Mouse (Mus musculus) embryo, embryonic 10.5 days (tissue): ENCODE results near the gene Hsd3b7.

Experiments
- DNase-seq: peaks from one replicate; pipeline ENCODE4 v3.0.0-alpha.2; 2015; ENCODE audit warnings: low spot score

Hsd3b7 gene

DNA sequence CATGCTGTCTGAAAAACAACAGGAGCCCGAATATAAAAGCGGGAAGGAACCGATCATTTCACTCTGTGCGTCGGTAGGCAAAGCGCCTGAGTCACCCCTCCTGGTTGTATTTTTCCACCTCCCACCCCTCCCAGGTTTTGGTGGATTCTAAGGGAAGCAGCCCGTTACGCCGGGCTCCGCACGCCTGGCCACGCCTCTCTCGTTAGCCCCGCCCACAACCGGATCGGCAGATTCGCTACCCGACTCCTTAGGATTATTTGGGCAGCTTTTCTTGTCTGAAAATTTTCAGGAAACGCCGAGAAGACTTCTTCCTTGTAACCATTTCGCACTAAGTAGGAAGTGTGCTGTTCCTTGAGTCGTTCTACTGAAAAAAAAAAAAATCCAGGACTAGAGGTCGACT lies 24.0 kb upstream of the Hsd3b7 start, which contains the start of gene Setd1a:
Gene Setd1a, plus strand, starts transcription at position 245 of the 400 bp plus-strand sequence.
- DNase-seq = peak; percentile 89

DNA sequence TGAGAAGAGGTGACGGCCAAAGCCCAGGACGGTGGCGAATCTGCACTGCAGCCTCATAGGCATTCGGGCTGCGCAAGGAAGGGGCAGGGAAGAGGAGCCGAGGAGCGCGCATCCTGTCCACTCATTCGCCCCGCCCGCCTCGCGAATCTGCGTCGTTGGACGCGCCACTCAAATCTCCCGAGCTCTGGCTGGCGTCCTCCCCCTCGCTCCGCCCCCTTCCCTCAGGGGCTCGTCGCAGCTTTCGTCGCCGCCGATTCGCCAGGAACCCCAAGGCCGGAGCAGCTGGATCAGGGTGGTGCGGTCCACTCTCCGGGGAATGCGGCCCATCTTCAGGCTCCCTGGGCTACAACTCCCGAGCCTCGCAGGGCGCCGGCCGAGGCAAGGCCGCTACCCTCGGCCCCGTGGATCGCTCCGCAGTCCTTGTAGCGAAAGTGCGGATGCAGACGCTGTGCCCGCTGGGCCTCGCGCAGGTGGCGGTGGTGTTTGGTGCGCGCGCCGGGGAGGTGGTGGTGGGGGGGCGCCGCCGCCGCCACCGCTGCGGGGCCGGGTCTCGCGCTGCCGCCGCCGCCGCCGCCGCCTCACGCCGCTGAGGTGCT lies 23.4 kb upstream of the Hsd3b7 start:
- peak; percentile 97 for DNase-seq

DNA sequence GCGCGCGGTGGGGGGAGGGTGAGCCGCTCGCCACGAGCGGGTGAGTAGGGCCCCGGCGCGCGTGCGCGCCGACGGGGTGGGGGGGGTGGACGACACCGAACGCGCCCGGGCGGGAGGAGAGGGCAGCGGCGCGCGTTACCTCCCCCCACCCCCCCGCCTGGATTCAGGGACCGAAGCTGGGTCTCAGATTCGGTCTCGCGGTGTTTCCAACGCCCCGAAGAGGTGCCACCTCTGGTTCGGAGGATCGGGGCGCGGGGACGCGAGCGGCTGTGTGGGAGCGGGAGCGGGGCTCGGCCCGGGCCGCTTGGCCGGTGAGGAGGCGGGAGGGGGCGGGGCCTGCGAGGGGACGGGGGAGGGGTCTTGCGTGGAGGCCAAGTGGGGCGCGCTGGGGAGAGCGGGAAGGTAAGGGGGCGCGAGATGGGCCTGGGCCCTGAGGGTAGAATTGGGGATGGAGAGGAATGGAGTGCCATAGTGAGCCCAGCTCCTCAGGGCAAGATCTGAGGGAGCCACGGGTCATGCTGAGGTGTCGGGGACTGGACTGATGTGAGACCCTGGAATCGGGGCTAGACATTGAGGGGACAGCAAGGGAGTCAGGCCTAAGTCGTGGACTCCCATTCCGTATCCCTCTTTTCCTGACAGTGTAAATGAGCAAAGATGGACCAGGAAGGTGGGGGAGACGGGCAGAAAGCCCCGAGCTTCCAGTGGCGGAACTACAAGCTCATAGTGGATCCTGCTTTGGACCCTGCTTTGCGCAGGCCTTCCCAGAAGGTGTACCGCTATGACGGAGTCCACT lies 22.7 kb upstream of the Hsd3b7 start:
- DNase-seq = peak; percentile 72

DNA sequence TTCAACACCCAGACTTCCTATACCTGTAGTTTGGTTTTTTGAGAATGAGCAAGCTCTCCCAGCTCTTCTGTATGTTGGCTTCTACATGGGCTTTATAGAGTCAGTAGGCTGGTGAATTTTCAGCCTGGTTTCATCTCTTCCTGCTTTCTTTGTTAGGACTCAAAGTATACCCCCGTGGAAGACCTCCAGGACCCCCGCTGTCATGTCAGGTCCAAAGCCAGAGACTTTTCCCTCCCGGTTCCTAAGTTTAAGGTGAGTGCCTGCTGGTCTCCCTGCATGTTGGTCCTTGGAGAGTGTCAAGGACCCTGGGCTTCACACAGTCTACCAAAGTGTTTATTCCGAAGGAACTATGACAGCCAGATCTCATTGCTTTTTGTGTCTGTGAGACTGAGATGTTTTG lies 22.1 kb upstream of the Hsd3b7 start:
- DNase-seq = no peak

DNA sequence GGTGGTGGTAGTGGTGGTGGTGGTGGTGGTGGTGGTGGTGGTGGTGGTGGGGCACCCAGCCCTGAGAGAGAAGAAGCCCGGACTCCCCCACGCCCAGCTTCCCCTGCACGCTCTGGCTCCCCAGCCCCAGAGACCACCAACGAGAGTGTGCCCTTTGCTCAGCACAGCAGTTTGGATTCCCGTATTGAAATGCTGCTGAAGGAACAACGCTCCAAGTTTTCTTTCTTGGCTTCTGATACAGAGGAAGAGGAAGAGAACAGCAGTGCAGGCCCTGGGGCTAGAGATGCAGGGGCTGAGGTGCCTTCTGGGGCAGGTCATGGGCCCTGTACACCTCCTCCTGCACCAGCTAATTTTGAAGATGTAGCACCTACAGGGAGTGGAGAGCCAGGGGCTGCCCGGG lies 15.1 kb upstream of the Hsd3b7 start, which contains the start of gene Gm49388:
Gene Gm49388, plus strand, starts transcription at position 301 of the 400 bp plus-strand sequence.
- DNase-seq = no peak

DNA sequence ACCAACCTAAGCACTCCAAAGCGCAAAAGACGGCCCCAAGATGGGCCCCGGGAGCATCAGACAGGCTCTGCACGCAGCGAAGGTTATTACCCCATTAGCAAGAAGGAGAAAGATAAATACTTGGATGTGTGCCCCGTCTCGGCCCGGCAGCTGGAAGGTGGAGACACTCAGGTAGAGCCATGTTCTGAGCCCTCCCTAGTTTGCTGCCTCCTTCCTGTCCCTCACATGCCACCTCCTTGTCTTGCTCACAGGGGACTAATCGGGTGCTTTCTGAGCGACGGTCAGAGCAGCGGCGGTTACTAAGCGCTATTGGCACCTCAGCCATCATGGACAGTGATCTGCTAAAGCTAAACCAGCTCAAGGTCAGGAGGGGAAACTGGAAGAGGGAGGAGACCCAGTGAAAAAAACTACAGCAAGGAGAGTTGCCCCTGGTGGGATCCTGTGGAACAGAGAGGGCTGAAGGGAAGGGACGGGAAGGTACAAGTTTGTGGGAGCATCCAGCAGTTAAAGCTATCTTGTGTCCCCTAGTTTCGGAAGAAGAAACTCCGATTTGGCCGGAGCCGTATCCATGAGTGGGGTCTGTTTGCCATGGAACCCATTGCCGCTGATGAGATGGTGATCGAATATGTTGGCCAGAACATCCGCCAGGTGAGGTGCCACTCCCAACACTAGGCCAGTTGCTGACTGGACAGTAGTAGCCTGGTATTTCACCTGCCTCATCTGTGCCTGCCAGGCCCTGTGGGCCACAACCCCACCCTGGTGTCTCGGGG lies 3.1 kb upstream of the Hsd3b7 start:
- no peak for DNase-seq

DNA sequence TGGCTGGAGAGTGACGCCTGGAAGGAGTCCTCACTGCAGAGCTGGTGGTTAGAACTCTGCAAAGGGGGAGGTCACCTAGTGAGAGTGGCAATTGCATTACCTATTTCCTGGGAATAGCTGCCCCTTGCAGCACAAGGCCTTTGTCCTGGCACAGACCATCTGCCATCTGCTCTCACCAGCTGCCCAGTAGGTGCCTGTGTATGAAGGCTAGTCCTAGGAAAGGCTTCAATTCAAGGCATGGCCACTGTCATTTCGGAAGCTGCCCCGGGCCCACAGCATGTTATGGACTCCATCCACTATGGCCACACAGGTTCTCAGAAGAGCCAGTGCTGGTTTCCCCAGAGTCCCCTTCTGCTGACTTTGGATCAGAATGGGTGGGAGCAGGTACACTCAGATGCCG lies 1.8 kb upstream of the Hsd3b7 start:
- DNase-seq = no peak

DNA sequence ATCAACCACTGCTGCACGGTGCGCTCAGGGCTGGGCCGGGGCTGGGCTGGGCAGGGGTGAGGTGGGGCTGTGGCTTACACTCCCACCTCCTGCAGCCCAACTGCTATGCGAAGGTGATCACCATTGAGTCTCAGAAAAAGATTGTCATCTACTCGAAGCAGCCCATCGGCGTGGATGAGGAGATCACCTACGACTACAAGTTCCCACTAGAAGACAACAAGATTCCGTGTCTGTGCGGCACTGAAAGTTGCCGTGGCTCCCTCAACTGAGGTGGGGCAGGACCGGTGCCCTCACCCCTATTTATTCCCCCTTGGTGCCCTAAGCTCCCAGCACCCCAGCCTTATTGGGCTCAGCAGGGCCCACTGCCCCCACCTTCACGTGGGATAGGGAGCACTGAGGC lies 1.2 kb upstream of the Hsd3b7 start:
- DNase-seq = no peak

DNA sequence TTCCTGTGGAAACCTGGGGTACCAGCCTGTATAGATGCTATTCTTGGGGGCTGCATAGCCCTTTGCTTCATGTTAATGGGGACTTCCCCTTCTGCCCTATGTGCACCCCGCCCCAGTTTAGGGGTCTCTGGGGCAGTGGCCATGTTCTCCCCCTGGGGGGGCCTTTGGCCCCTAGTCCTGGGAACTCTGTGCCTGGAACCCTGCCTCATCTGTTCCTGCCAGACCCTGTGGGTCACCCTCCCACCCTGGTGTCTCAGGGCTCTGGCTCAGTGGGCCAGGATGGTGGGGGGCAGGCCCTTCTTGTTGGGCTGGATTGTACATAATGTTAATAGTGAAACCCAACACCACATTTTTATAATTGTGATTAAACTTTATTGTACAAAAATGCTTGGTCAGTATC lies 666 bp upstream of the Hsd3b7 start:
- no peak for DNase-seq

DNA sequence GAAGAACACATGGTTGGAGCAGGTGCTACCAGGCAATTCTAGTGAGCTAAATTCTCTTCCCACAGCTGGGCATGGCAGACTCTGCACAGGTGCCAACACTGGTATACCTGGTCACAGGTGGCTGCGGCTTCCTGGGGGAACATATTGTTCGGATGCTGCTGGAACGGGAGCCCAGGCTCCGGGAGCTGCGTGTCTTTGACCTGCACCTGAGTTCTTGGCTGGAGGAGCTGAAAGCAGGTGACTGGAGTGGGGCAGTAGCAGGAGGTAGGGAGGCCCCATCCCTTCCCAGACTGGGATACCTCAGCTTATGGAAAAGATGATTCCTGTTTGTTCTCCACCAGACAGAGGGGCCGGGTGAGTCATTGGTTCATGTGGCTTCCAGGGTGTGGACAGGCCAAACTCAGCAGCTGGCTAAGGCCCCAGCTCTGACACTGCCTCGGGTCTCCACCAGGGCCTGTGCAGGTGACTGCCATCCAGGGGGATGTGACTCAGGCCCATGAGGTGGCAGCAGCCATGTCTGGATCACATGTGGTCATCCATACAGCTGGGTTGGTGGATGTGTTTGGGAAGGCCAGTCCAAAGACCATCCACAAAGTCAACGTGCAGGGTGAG lies 712 bp downstream of the Hsd3b7 start:
- no peak for DNase-seq

DNA sequence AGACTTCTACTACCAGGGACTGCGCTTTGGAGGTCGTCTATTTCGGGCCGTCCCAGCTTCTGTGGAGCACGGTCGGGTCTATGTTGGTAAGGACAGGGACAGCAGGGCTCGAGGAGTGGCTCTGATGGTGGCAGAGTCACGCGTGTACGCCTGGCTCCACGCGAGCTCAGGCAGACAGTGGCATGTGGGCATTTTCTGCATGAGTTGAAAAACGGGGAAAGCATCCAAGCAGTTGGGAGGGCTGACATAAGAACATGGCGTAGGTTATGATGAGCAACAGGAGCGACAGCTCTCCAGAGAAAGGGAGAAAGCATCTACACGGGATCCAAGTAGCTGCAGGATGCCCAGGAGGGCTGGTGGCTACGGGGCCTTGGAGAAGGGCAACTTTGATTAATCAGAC lies 1.9 kb downstream of the Hsd3b7 start:
- DNase-seq = no peak

DNA sequence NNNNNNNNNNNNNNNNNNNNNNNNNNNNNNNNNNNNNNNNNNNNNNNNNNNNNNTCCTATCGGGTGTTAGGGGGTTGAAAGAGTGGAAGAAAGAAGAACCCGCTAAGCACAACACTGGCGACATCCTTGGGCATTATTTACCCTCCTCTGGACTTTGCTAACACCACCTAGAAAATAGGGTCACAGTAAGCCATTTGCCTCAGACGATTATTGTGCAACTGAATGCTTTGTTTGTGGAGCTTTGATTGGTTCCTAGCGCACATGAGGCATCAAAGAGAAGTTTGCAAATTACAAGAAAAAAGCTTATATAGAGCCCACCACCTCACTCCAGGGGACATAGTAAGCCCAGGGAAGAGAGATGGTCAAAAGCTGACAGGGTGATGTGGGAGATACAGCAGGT lies 8.4 kb downstream of the Hsd3b7 start:
- no peak for DNase-seq

DNA sequence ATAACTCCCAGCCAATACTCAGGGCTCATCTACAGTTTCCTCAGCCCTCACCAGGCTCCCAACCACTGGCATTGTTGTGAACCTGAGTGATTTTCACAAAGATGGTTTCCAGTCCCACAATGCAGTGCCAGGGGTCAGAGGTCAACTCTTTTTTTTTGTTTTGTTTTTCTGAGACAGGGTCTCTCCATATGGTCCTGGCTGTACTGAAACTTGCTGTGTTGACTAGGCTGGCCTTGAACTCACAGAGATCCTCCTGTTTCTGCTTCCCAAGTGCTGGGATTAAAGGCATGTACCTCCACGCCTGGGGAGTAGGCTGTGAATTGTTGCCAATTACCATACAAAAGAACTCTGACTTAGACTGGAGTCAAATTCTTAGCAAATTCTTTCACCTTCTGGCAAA lies 9.4 kb downstream of the Hsd3b7 start:
- DNase-seq = no peak

DNA sequence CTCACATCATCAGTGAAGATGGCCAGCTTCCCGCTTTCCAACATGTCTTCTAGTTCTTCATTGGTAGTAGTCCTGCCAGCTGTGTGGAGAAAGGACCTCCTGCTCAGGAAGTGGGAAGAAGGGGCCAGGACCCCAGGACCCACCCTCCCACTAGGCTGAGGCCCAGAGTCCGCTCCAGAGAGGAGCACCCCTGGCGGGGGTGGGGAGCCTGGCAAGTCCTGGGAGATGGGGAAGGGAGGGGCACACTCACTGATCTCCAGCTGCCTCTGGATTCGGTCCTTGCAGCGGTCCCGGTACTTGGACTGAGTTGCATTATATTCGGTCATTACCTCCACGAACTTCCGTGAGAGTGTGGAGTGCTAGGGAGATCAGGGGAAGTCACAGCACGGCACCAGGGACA lies 10.2 kb downstream of the Hsd3b7 start:
- no peak for DNase-seq

DNA sequence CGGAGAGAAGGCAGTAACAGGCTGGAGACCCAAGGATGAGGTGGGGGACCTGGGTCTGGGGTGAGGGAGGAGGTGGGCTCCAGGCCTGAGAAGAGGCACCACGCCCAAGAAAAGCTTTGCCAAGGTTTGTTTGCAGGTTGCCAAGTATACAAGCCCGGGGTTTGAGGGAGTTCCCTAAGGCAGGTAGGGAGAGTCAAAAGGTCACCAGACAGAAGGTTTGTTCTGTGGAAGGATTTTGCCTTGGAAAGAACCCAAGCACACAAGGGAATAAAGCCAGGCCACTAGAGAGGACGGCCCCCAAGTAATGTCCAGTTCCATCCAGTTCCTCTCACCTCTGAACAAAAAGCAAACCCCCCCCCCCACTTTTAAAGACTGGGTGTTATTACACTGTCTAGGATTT lies 10.8 kb downstream of the Hsd3b7 start:
- DNase-seq = no peak

DNA sequence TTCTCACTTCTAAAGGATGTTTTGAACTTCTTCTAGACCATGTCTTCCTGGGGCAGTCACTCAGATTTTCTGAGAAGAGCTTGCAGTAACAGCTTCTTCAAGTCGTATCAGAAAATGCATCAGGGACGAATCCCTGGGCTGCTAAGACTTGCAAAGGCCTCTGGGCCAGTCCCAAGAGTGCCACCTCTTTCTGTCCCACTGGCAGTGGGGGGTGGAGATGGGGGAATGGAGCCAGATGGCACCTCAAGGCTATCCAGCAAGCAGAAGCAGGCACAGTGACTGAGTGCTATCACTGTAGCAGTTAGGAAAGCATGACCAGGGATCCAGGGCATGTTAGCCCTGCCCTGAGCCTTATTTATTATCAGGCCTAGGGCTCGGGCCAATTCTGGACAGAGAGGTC lies 11.9 kb downstream of the Hsd3b7 start:
- no peak for DNase-seq

DNA sequence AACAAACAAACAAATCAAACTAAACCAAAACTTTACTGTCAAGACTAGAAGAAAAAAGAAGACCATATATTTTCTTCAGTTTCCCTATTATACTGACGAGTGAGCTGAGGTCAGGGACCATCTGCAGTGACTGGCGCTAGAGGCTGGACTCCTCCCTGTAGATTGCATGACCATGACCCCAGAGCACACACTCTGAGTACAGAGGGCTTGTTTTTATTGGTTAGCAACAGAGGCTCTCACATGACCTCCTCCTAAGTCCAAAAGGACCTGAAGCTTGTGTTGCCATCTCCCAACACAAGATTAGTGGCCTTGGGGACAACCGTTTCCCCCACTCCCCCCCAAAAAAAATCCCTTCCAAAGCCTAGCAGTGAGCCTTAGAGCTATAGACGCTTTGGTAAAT lies 13.4 kb downstream of the Hsd3b7 start:
- DNase-seq = no peak

DNA sequence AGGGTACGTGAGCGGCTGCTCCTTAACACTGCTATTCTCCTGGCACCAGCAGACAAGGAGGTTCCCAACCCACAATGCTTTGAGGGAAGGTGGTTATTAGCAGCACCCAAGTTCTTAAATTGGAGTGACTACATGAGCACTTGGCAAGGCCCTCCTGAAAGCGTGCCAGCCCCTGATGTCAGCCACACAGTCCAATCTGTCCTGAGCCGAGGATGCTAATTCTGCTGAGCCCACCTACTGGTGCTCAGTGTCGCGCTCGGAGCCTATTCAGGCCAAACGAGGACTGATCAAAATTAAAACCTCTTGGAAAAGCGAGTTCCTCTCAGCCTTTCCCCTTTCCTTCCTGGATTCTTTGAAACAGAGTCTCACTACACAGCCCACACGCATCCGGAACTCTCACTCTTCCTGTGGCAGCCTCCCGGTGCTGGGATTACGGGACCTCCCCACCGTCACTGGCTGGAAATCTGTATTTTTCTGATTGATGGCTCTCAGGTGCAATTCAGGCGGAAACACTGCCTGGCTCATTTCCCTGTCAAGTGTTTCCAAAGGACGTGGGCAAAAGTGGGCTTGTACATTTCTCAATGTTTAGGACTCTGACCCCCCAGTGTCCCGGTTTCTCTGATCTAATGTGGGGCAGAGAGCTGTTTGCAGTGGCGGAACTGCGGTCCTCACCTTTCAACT lies 14.0 kb downstream of the Hsd3b7 start:
- no peak for DNase-seq

DNA sequence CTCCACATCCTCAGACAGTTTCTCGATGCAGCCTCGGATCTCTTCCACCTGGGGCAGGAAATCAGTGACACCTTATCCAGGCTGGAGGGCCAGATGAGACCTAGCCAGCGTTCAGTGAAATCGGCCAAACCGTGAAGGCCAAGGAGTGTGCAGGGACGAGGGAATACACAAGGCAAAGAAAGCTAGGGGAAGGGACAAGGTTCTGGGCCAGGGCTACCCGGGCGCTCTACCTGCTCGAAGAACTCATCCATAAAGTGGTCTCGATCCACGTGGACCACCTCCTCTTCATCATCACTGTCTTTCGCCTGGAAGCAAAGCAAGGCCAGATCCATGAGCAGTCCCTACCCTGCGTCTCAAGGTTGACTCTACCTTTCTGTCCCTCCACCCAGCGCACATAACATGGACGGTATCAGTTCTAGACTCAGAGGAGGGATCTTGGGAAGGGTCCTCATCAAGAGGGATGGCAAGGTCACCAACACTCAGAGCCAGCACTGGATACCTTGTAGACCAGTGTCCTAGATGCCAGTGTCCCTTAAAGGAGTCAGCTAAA lies 14.8 kb downstream of the Hsd3b7 start:
- DNase-seq = no peak

DNA sequence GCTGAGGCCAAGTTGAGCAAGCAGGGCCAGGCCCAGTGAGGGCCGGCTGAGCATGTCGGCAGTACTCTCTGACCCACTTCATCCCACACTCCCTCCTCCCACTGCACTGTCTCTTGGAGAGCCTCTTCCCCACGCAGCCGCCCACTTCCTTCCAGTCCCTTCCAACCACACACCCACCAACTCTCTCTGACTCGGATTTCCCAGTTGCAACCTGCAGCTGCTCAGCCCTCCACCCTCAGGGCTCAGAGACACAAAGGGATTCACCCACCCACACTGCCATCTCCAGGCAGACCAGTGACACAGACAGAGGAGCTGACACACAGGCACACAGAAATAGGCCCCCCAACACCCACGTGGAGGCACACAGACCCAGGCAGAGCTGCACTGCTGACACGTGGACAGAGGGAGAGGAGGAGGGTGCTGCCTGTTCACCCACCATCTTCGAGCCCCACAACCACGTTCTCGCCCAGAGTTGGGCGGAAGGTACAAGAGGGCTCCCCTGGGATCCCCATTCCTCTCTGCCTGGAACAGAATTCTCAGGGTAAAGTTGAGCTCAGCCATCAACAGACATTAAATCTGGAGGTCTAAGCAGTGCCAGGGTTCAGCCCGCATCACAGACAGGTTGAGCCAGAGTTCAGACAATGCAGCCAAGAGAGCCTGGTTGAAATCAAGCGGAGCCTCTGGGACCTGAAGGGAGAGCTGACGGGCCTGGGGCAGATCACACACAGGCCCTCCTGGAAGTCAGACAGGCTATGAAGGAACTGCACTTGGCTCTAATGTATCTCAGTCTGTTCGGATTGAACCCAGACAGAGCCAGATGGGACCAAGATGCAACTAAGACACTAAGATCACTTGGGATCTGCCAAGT lies 15.8 kb downstream of the Hsd3b7 start:
- DNase-seq = peak; percentile 19

DNA sequence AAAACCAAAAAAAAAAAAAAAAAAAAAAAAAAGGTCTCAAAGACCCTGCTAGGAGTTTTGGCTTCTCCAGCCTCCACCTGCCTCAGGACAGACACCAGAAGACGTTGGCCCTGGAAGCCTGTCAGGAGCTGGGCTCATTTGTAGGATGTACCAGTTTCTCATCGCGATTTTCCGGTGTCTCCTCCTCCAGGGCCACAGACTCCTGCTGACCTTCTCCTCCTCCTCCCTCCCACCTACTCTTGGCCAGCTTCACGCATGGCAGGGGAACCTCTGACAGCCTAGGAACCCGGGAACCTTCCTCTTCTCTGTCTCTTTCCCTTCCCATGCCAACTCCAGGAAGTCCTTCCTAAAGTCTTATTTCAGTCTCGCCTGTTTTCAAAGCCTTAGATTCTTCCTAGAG lies 16.6 kb downstream of the Hsd3b7 start:
- no peak for DNase-seq
